Mouse (Mus musculus) heart, adult 2 months (tissue): ENCODE results near the gene Camsap2.
A peak's percentile ranks its signal among the peaks of the same experiment; 100 is the strongest.

ENCODE experiments used
- CTCF ChIP-seq: fragments of 200-600 bp; IDR thresholded peaks from 2 replicates; pipeline ENCODE4 v1.8.1; 2022; ENCODE audit warnings: antibody characterized with exemption, mild to moderate bottlenecking, moderate library complexity
- EP300 ChIP-seq: fragments of 200-500 bp; IDR thresholded peaks from 2 replicates; pipeline ENCODE4 v1.6.1; 2011; ENCODE audit warnings: low read depth, low read length, control low read depth; ENCODE audit not compliant: insufficient read depth
- POLR2A ChIP-seq: fragments of 200-500 bp; IDR thresholded peaks from 2 replicates; pipeline ENCODE4 v1.6.1; 2011; ENCODE audit warnings: mild to moderate bottlenecking, low read depth, low read length, control low read depth; ENCODE audit not compliant: insufficient read depth

DNA sequence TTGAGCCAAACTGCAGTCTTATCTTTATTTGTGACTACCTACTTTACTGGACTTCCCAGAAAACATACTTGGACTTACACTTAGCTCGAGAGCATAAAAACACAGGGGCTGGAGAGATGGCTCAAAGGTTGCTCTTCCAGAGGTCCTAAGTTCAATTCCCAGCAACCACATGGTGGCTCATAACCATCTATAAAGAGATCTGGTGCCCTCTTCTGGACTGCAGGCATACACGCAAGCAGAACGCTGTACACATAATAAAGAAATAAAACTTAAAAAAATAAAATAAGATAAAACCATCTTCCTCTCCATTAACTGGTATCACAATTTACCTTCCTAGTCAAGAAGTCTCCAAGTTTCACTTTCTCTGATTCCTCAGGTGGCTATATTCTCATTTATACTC lies 5.4 kb downstream of the Camsap2 start:
- TF ChIP-seq CTCF (peak; percentile 63), POLR2A (no peak), EP300 (no peak)
